Mouse (Mus musculus) embryonic facial prominence, embryonic 11.5 days (tissue): Measurements from ENCODE around the gene Lrrc36. TPM values are rescaled to one million over a fixed set of nuclear protein-coding genes. Genes with fewer than 3 reads are reported as not detected.

Source experiments
- ATAC-seq: fragments of 200-750 bp; cut with Nextera tagmentation; replicated peaks from 2 replicates; pipeline ENCODE4 v1.8.0; 2017; ENCODE audit warnings: low read depth; ENCODE audit not compliant: insufficient number of reproducible peaks, low FRiP score, low TSS enrichment
- DNase-seq: peaks from one replicate; pipeline ENCODE4 v3.0.0-alpha.2; 2015; ENCODE audit warnings: low spot score
- H3K27ac ChIP-seq: fragments of 300-500 bp; sonication (generic); replicated peaks from 2 replicates; pipeline ENCODE4 v1.5.1; 2014; ENCODE audit warnings: mild to moderate bottlenecking, low read depth, low read length, control low read depth
- H3K27me3 ChIP-seq: fragments of 300-500 bp; sonication (generic); 2 replicates; pipeline ENCODE4 v1.6.1; 2014; ENCODE audit warnings: mild to moderate bottlenecking, low read length, moderate library complexity, mixed read lengths; ENCODE audit not compliant: control insufficient read depth, insufficient read depth
- H3K36me3 ChIP-seq: fragments of 300-500 bp; sonication (generic); replicated peaks from 2 replicates; pipeline ENCODE4 v1.6.1; 2014; ENCODE audit warnings: low read depth, mild to moderate bottlenecking, low read length, moderate library complexity, mixed read lengths; ENCODE audit not compliant: control insufficient read depth, insufficient read depth
- H3K4me1 ChIP-seq: fragments of 300-500 bp; sonication (generic); 2 replicates; pipeline ENCODE4 v1.6.1; 2014; ENCODE audit warnings: low read length, mixed read lengths; ENCODE audit not compliant: control insufficient read depth, insufficient read depth
- H3K4me2 ChIP-seq: fragments of 300-500 bp; sonication (generic); 2 replicates; pipeline ENCODE4 v1.6.1; 2014; ENCODE audit warnings: low read depth, mild to moderate bottlenecking, control low read depth, low read length, moderate library complexity
- H3K4me3 ChIP-seq: fragments of 300-500 bp; sonication (generic); 2 replicates; pipeline ENCODE4 v1.5.1; 2014; ENCODE audit warnings: low read depth, low read length, control low read depth
- H3K9ac ChIP-seq: fragments of 300-500 bp; sonication (generic); replicated peaks from 2 replicates; pipeline ENCODE4 v1.6.1; 2014; ENCODE audit warnings: mild to moderate bottlenecking, control low read depth, low read length
- H3K9me3 ChIP-seq: fragments of 300-500 bp; sonication (generic); replicated peaks from 2 replicates; pipeline ENCODE4 v1.6.1; 2016; ENCODE audit warnings: mild to moderate bottlenecking, low read length, inconsistent platforms, mixed read lengths; ENCODE audit not compliant: control insufficient read depth
- WGBS: fragments of 180-500 bp; shearing (Covaris S2); extraction: QIAGEN DNeasy Blood & Tissue Kit; methylation state at CpG from one replicate; pipeline ENCODE4 v1.1.7; 2014; 5-methylcytosine and 5-hydroxymethylcytosine counted together
- polyA plus RNA-seq: library from polyadenylated mRNA; unstranded; fragments of >200 nt; fragmentation: Nextera tagmentation; extraction: Ambion mirVana; gene quantifications from 2 replicates; pipeline ENCODE4 v1.2.1, GENCODE M21; 2014

Gene Lrrc36
- polyA plus RNA-seq, 1 experiment from 2014 or later: 0.39 TPM

DNA sequence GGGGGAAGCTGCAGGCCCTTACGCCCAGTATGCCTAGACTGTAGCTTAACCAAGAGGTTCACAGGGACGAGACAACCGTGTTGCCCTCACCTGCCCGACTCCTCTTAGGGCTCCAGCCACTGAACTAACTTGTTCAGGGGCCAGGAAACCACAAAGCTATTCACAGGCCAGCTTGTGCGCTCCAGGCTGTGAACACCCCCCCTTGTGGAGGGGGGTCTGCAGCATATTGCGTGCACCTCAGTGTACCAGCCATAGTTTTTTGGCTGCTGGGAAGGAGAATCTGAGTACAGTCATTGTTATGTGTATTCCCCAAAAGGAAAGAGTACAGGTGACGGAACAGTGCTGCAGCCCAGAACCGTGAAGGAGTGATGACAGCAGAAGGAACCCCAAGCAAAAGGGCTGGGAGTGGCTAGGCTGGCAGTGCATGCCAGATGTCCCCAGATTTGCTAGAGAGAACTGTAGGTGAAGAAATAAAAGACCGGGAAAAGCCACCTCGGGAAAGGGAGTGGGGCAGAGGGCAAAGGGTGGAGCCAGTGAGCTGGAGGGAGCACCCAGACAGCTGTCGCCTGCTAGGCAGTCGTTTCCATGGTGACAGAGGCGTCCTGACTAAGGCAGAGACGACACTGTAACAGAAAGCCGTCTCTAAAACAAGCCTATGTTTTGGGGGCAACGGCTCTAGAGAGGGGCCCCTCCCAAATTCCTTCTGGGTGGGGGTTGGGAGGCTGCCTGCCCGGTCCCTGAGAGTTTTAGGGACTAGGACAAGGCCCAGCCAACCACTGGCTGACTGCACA is 60.6 kb downstream of the Lrrc36 start:
- no peaks in the 10 kb centered on the region for H3K9me3 ChIP-seq
- peaks cover 22% of the 10 kb centered on the region for H3K27me3 ChIP-seq
- H3K4me1 ChIP-seq: peaks cover 11% of the 10 kb centered on the region
- 0 out of 2 replicates have a peak overlapping the region, but pooled peaks have one; percentile 10 for H3K4me2 ChIP-seq
- no peak for ATAC-seq
- no peak overlapping the region for H3K27ac ChIP-seq
- DNase-seq: peak; percentile 69
- no peak overlapping the region for H3K4me3 ChIP-seq
- 25% methylated on average over 17 of the region's 17 CpGs for WGBS
- H3K9ac ChIP-seq: no peak overlapping the region
- H3K36me3 ChIP-seq: no peaks in the 10 kb centered on the region

DNA sequence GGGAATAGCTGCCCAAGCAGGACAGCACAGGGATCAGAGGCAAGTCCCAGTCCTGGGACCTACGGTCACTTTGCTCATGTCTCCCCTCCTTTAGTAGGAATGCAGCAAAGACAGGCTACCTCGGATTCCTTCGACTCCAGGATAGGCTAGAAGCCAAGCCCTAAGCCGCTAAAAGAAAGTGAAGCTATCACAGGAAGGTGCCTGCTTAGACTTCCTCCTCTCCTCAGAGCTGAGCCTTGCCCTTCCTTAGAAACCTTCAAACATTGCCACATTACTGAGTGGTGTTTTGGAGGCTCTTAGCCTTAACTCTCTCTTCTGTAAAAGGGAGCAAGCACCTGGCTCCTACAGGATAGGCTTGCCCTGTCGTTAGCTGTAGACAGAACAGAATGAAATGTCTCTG is 61.3 kb downstream of the Lrrc36 start:
- Histone ChIP-seq H3K27me3 (peaks cover 22% of the 10 kb centered on the region), H3K27ac (no peak overlapping the region), H3K4me1 (peaks cover 11% of the 10 kb centered on the region), H3K4me2 (0 out of 2 replicates have a peak overlapping the region, but pooled peaks have one; percentile 10), H3K9me3 (no peaks in the 10 kb centered on the region), H3K9ac (no peak overlapping the region), H3K4me3 (no peak overlapping the region), H3K36me3 (no peaks in the 10 kb centered on the region)
- 48% methylated on average over 5 of the region's 5 CpGs for WGBS
- no peak for DNase-seq
- ATAC-seq: no peak

DNA sequence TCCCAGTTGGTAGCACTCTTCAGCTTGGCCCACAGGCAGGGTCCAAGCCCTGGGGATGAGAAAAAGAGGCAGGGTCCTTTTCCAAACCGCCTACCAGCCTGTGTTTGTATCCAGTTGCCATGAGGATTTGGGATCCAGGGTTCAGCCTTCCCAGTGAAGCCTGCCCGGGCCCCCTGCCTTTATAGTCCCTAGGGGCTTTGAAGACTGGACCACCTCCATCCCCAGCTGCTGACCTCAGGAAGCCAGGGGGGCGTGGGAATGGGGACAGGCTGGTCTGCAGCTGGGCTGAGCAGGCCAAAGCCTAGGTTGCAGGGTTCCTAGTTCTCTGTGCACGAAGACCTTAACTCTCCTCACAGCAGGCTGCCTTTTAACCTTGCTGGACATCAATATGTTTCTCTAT is 61.9 kb downstream of the Lrrc36 start:
- Histone ChIP-seq H3K27ac (no peak overlapping the region), H3K9me3 (no peaks in the 10 kb centered on the region), H3K4me1 (peaks cover 11% of the 10 kb centered on the region)

DNA sequence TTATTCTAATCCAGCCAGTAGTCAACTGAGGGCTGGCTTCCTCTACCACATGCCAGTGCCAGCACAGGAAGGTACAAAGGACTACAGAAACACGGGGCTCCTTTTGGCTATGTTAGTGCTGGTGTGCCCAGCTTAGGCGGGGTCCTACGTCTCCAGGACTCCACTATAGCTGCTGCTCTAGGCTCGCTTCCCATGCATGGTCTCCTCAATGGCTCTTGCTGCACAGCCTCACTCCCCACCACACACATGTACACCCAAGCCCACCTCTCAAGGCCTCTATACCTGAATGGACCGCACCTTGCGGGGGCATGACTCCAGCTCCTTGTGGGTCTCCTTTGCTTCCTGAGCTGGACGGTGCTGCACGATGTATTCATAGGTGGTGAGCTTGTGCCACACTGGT is 62.4 kb downstream of the Lrrc36 start:
- H3K4me2 ChIP-seq: no peak overlapping the region
- no peaks in the 10 kb centered on the region for H3K36me3 ChIP-seq
- ATAC-seq (no peak), DNase-seq (no peak)
- WGBS: 93% methylated on average over 8 of the region's 8 CpGs
- H3K4me3 ChIP-seq: no peak overlapping the region
- no peaks in the 10 kb centered on the region for H3K9me3 ChIP-seq
- no peak overlapping the region for H3K9ac ChIP-seq
- peaks cover 22% of the 10 kb centered on the region for H3K27me3 ChIP-seq
- H3K4me1 ChIP-seq: peaks cover 11% of the 10 kb centered on the region
- no peak overlapping the region for H3K27ac ChIP-seq

More for the DNA sequence above, 61.9 kb downstream of the Lrrc36 start:
- no peak overlapping the region for H3K4me3 ChIP-seq
- H3K36me3 ChIP-seq: no peaks in the 10 kb centered on the region
- 57% methylated on average over 4 of the region's 4 CpGs for WGBS
- peaks cover 22% of the 10 kb centered on the region for H3K27me3 ChIP-seq
- DNase-seq (no peak), ATAC-seq (no peak)
- H3K9ac ChIP-seq: no peak overlapping the region
- no peak overlapping the region for H3K4me2 ChIP-seq

DNA sequence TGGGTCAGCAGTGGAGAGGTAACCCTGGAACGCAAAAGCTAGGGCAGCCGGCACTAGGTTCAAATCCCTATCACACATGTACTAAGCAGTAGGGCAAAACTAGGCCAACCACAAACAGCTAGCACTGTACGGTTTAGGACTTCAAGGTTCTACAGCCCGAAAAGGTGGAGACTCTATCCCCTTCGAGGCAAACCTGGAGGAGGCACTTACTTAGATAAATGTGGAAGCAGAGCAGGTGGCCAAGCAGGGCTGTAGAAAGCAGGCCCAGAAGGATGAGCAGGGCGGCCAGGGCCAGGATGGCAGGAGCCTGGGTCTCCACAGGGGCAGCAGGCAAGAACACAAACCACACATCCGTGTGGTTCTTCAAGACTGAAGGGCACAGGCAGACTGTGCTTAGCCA is 62.8 kb downstream of the Lrrc36 start:
- no peak overlapping the region for H3K4me3 ChIP-seq
- ATAC-seq (no peak), DNase-seq (no peak)
- H3K36me3 ChIP-seq: no peaks in the 10 kb centered on the region
- H3K27me3 ChIP-seq: peaks cover 22% of the 10 kb centered on the region
- WGBS: 90% methylated on average over 7 of the region's 7 CpGs
- no peak overlapping the region for H3K27ac ChIP-seq
- no peaks in the 10 kb centered on the region for H3K9me3 ChIP-seq
- H3K4me2 ChIP-seq: no peak overlapping the region
- H3K4me1 ChIP-seq: peaks cover 11% of the 10 kb centered on the region
- no peak overlapping the region for H3K9ac ChIP-seq

DNA sequence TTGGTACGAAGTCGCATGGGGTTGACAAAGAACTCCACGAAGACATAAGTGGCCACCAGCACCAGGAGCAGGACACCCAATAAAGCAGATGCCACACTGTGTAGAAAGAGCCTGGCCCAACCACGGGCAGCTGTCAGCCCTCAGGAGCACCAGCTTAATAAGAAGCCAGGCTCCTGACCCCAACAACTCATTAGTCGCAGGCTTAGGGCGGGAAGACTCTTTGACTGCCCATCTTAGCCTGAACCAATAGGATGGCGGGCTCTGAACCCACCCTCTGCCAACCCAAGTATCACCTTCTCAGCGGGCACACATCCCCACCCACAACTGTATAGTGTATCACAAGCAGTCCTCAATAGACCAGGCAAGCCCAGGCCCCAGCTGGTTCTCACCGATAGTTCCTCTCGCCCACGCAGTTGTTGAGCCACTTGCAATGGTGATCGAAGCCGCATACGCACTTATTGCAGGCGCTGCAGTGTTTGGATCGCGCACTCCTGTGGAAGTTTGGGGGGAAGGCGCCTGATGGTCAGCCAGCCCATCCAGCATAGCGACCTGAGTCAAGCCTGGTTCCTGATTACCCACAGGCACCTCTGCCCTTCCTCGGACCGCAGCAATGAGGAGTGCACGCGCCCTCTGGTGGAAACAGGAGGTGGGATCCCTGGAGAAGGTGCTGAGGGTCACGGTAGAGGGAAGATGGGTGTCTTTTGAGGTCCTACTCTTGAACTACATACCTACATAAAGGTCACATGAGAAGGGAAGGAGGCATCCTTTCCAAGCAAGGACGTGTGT is 63.5 kb downstream of the Lrrc36 start:
- Histone ChIP-seq H3K9me3 (no peaks in the 10 kb centered on the region), H3K4me1 (peaks cover 8% of the 10 kb centered on the region), H3K27ac (no peak overlapping the region), H3K27me3 (peaks cover 22% of the 10 kb centered on the region), H3K36me3 (no peaks in the 10 kb centered on the region), H3K4me3 (no peak overlapping the region), H3K9ac (no peak overlapping the region), H3K4me2 (no peak overlapping the region)
- ATAC-seq (no peak), DNase-seq (peak; percentile 57)
- 43% methylated on average over 25 of the region's 25 CpGs for WGBS

DNA sequence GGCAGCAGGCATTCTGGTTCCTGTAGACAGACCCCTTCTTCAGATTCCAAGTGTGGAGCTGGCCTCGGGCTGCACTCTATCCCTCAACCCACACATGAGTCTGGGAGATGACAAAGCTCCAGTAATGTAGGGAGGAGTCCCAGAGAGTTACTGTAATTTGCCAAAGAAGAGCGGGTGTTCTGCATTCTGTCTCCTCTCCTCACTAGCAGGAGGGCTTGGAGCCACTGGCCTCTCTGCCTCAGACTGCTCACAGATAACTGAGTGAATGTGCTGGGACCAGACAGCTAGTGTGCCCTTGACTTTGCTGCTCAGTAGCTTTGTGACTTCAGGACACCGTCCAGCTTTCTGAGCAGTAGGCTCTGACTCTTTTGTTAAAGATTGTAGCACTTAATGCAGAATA is 64.4 kb downstream of the Lrrc36 start:
- no peak for DNase-seq
- no peak for ATAC-seq
- no peak overlapping the region for H3K4me3 ChIP-seq
- no peaks in the 10 kb centered on the region for H3K9me3 ChIP-seq
- H3K36me3 ChIP-seq: no peaks in the 10 kb centered on the region
- 75% methylated on average over 3 of the region's 3 CpGs for WGBS
- H3K4me2 ChIP-seq: no peak overlapping the region
- H3K27me3 ChIP-seq: peaks cover 14% of the 10 kb centered on the region
- H3K4me1 ChIP-seq: peaks cover 6% of the 10 kb centered on the region
- H3K9ac ChIP-seq: no peak overlapping the region
- H3K27ac ChIP-seq: no peak overlapping the region

DNA sequence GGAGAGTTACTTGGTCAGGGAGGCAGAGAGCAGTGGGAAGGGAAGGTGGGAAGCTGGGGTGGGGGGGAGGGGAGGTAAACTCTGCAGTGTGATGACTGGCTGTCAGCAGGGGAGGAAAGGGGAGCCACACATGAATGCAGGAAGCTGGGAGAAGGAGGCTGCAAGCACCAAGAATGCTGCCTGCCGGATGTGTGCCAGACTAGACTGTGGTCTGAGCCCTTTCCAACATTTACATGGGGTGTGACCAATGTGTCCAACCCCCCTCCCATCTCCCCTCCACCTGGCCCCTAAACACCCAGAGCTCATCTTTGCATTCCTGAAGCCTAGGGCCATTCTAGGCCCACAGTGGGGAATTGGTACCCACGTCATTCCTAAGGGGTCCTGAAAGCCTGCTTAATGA is 67.6 kb downstream of the Lrrc36 start:
- Histone ChIP-seq H3K36me3 (no peaks in the 10 kb centered on the region), H3K4me3 (no peak overlapping the region), H3K4me2 (no peak overlapping the region), H3K27me3 (no peaks in the 10 kb centered on the region), H3K4me1 (no peaks in the 10 kb centered on the region; the same call in 1 of the 2 replicates), H3K27ac (peak overlapping the region; percentile 38; the same call in 1 of the 2 replicates), H3K9me3 (no peaks in the 10 kb centered on the region), H3K9ac (no peak overlapping the region)
- ATAC-seq: no peak
- 28% methylated on average over 2 of the region's 2 CpGs for WGBS
- no peak for DNase-seq
